Mouse (Mus musculus) liver, adult 2 months (tissue): ENCODE measurements around the gene Sec22c. TPM values are rescaled to one million over a fixed set of nuclear protein-coding genes. Genes with fewer than 3 reads are reported as not detected.
A peak's percentile ranks its signal among the peaks of the same experiment; 100 is the strongest.

ENCODE experiments used
- DNase-seq: peaks from one replicate; pipeline ENCODE4 v3.0.0-alpha.2; 2011; ENCODE audit warnings: low read depth, low spot score; ENCODE audit errors: extremely low read depth
- H3K27ac ChIP-seq: fragments of 200-500 bp; replicated peaks from 2 replicates; pipeline ENCODE4 v1.5.1; 2012; ENCODE audit warnings: low read depth, mild to moderate bottlenecking, control low read depth, inconsistent platforms, low read length; ENCODE audit not compliant: insufficient read depth
- H3K27me3 ChIP-seq: fragments of 200-500 bp; 2 replicates; pipeline ENCODE4 v1.6.1; 2012; ENCODE audit warnings: mild to moderate bottlenecking, moderate library complexity, low read length, inconsistent platforms; ENCODE audit not compliant: control insufficient read depth, insufficient read depth
- H3K36me3 ChIP-seq: fragments of 200-500 bp; 2 replicates; pipeline ENCODE4 v1.6.1; 2012; ENCODE audit warnings: low read length, inconsistent platforms; ENCODE audit not compliant: control insufficient read depth, insufficient read depth
- H3K4me1 ChIP-seq: fragments of 200-500 bp; 2 replicates; pipeline ENCODE4 v1.6.1; 2011; ENCODE audit warnings: low read length; ENCODE audit not compliant: control insufficient read depth, insufficient read depth
- H3K4me3 ChIP-seq: fragments of 200-500 bp; 2 replicates; pipeline ENCODE4 v1.5.1; 2011; ENCODE audit warnings: low read depth, mild to moderate bottlenecking, control low read depth, low read length, moderate library complexity; ENCODE audit not compliant: insufficient read depth
- H3K79me2 ChIP-seq: fragments of 200-500 bp; 2 replicates; pipeline ENCODE4 v1.6.1; 2012; ENCODE audit warnings: inconsistent platforms, mild to moderate bottlenecking, low read length, moderate library complexity; ENCODE audit not compliant: control insufficient read depth, insufficient read depth
- H3K9ac ChIP-seq: fragments of 200-500 bp; 2 replicates; pipeline ENCODE4 v1.6.1; 2012; ENCODE audit warnings: low read depth, mild to moderate bottlenecking, control low read depth, inconsistent platforms, low read length
- CTCF ChIP-seq: fragments of 200-500 bp; IDR thresholded peaks from 2 replicates; pipeline ENCODE4 v1.5.1; 2011; ENCODE audit warnings: low read depth, low read length, control low read depth
- POLR2A ChIP-seq: fragments of 200-500 bp; IDR thresholded peaks from 2 replicates; pipeline ENCODE4 v1.6.1; 2011; ENCODE audit warnings: low read length, control low read depth; ENCODE audit not compliant: insufficient read depth; ENCODE audit errors: extremely low read depth
- WGBS: fragments of 180-500 bp; shearing (Covaris S2); methylation state at CpG from one replicate; pipeline ENCODE4 v1.1.7; 2018; 5-methylcytosine and 5-hydroxymethylcytosine counted together
- polyA plus RNA-seq: library from polyadenylated mRNA; depleted of rRNA; stranded (reverse); fragments of >200 nt; gene quantifications from 2 replicates; pipeline ENCODE4 v1.2.3, GENCODE M21; 2012
- total RNA-seq: library from RNA; depleted of rRNA; stranded (reverse); fragments of >200 nt; gene quantifications from 2 replicates; pipeline ENCODE4 v1.2.3, GENCODE M21; 2014

The Sec22c gene
- total and polyA plus RNA-seq, 2 experiments = 4.1 to 5.7 TPM

DNA sequence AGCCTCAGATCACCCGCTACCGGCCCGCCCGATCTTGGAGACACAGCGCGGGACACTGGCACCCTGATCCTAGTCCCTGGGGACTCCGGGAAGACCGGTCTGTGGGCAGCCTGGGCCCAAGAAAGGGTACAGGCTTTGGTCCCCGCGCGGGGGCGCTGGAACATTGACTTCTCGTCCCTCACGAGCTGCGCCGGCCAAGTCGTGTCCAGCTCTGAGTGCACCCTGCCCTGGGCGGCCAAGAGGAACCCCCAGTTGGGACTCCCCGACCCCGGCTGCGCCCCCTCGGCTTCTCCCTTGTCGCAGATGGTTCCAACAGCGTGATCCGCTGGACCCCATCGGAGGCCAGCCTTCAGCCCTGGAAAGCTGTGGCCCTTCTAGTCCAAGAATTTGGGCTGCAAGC, 63.3 kb downstream of the Sec22c start, which contains the start of gene Lyzl4:
Gene Lyzl4, minus strand, starts transcription at position 96 of the 400 bp plus-strand sequence.
- DNase-seq = peak; percentile 27

DNA sequence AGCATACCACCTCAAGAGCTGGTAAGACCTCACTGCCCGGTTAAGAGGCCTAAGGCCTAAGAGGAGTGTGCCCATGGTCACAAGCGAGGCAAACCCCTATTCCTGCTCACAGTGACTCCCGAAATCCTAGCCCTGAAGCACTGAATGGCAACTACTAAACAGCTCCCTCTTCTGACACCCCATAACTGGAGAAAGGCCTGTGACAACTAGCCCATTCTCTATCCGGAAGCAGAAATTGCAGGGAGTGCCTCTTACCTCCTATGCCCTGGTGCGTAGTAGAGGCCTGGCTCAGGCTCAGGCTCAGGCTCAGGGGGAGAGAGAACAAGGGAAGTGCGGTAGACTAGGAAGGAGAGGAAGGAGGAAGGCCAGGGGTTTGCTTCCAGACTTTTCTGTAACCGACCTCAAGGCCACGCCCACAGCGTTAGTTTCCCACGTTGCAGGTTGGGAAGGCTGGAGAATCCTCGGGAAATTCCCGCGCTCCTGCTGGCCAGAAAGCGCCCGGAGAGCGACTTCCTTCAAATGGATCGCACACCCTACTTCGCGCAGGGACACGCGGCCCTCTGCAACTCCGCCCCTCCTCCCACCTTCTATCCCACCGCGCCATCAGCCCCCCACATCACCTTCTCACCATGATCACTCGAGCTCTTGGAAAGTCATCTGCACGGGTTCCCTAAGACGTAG, 63.9 kb downstream of the Sec22c start:
- no peak for TF ChIP-seq CTCF
- peak overlapping the region; percentile 8; the same call in 1 of the 2 replicates for H3K27ac ChIP-seq
- H3K9ac ChIP-seq = peak overlapping the region; percentile 61
- WGBS = 16% methylated on average over 27 of the region's 27 CpGs
- DNase-seq = peak; percentile 12
- no peaks in the 10 kb centered on the region for H3K4me1 ChIP-seq
- H3K4me3 ChIP-seq = peak overlapping the region; percentile 56
- H3K36me3 ChIP-seq = no peaks in the 10 kb centered on the region
- no peaks in the 10 kb centered on the region for H3K79me2 ChIP-seq
- H3K27me3 ChIP-seq = peaks cover 8% of the 10 kb centered on the region

More for the DNA sequence above, 63.3 kb downstream of the Sec22c start, which contains the start of gene Lyzl4:
- Histone ChIP-seq H3K27me3 (peaks cover 10% of the 10 kb centered on the region), H3K27ac (peak within 1 kb of the TSS; percentile 48; the same call in 1 of the 2 replicates), H3K79me2 (no peaks in the 10 kb centered on the region), H3K4me3 (peak within 1 kb of the TSS; percentile 70), H3K36me3 (no peaks in the 10 kb centered on the region), H3K4me1 (no peaks in the 10 kb centered on the region), H3K9ac (peak within 1 kb of the TSS; percentile 69)
- under 1% methylated on average over 26 of the region's 26 CpGs for WGBS
- TF ChIP-seq CTCF = peak; percentile 68
- TF ChIP-seq POLR2A = no peak

DNA sequence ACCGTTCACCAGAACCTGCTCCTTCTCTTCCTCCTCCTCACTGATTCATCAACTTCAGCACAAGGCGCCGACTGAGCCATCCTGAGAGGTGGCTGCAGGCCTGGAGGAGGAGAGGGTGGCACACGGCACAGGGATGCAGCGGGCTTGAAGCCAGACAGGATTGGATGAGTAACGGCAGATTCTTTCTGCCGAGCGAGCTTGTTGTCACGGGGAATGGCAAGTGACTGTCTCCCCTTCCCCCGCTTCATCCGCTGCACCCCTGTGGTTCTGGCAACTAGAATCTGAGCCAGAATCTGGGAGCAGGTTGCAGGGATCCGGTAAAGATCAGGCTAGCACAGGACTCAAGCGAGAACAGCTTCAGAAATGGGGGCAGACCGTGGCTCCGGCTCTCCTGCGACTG, 65.5 kb downstream of the Sec22c start:
- 60% methylated on average over 16 of the region's 16 CpGs for WGBS
- Histone ChIP-seq H3K9ac (no peak overlapping the region), H3K4me3 (peak overlapping the region; percentile 34; the same call in 1 of the 2 replicates), H3K36me3 (no peaks in the 10 kb centered on the region), H3K4me1 (no peaks in the 10 kb centered on the region), H3K79me2 (no peaks in the 10 kb centered on the region), H3K27me3 (peaks cover 8% of the 10 kb centered on the region), H3K27ac (no peak overlapping the region)
- TF ChIP-seq POLR2A = no peak
- no peak for TF ChIP-seq CTCF
- DNase-seq = no peak

- Histone ChIP-seq H3K36me3 (no peaks in the 10 kb centered on the region), H3K9ac (no peak overlapping the region), H3K4me1 (no peaks in the 10 kb centered on the region), H3K27ac (no peak overlapping the region), H3K4me3 (no peak overlapping the region), H3K27me3 (no peaks in the 10 kb centered on the region), H3K79me2 (no peaks in the 10 kb centered on the region)
- DNase-seq = peak; percentile 11
- TF ChIP-seq POLR2A = no peak
- TF ChIP-seq CTCF = no peak
- 55% methylated on average over 7 of the region's 7 CpGs for WGBS
Observed at GRCm38 (mm10) chr9:121635835-121636576, 69.3 kb downstream of the Sec22c start.

GRCm38 (mm10) chr9:121633306-121633705, 72.0 kb downstream of the Sec22c start:
- no peaks in the 10 kb centered on the region for H3K4me1 ChIP-seq
- H3K79me2 ChIP-seq = no peaks in the 10 kb centered on the region
- DNase-seq = no peak
- no peaks in the 10 kb centered on the region for H3K27me3 ChIP-seq
- H3K9ac ChIP-seq = no peak overlapping the region
- no peaks in the 10 kb centered on the region for H3K36me3 ChIP-seq
- whole genome bisulfite sequencing = 81% methylated on average over 6 of the region's 6 CpGs
- H3K4me3 ChIP-seq = no peak overlapping the region
- TF ChIP-seq CTCF = no peak
- no peak for TF ChIP-seq POLR2A
- H3K27ac ChIP-seq = no peak overlapping the region
